Mouse (Mus musculus) small intestine, adult 2 months (tissue): Measurements from ENCODE around the gene Mlana.

Experiments used
- CTCF ChIP-seq: fragments of 200-500 bp; IDR thresholded peaks from 2 replicates; pipeline ENCODE4 v1.5.1; 2012; ENCODE audit warnings: low read depth, mild to moderate bottlenecking, control low read depth, inconsistent platforms, low read length, moderate library complexity, mixed read lengths; ENCODE audit not compliant: insufficient replicate concordance, insufficient read length; ENCODE audit errors: extremely low read depth
- POLR2A ChIP-seq: fragments of 200-500 bp; IDR thresholded peaks from 2 replicates; pipeline ENCODE4 v1.6.1; 2012; ENCODE audit warnings: low read depth, mild to moderate bottlenecking, control low read depth, inconsistent platforms, low read length, moderate library complexity

GRCm38 (mm10) chr19:29750994-29751393, 53.4 kb downstream of the Mlana start:
- TF ChIP-seq CTCF, result no peak
- TF ChIP-seq POLR2A, result no peak
